Mouse (Mus musculus) ES-Bruce4 (cell line): ENCODE results near the gene Cmip. TPM values are rescaled to one million over a fixed set of nuclear protein-coding genes. Genes with fewer than 3 reads are reported as not detected.
A peak's percentile ranks its signal among the peaks of the same experiment; 100 is the strongest.

Source experiments
- H3K27ac ChIP-seq: 2 replicates; pipeline ENCODE4 v1.5.1; 2012; ENCODE audit warnings: low read length, inconsistent platforms; ENCODE audit not compliant: insufficient read depth
- H3K27me3 ChIP-seq: 2 replicates; pipeline ENCODE4 v1.6.1; 2012; ENCODE audit warnings: mild to moderate bottlenecking, low read length, inconsistent platforms; ENCODE audit not compliant: control insufficient read depth, poor library complexity, insufficient read depth, severe bottlenecking
- H3K36me3 ChIP-seq: 2 replicates; pipeline ENCODE4 v1.6.1; 2012; ENCODE audit warnings: inconsistent platforms, mild to moderate bottlenecking, low read length, moderate library complexity; ENCODE audit not compliant: control insufficient read depth, poor library complexity, insufficient read depth, severe bottlenecking
- H3K4me1 ChIP-seq: one replicate; pipeline ENCODE4 v1.8.1; 2011; ENCODE audit warnings: low read length; ENCODE audit not compliant: control insufficient read depth, insufficient read depth
- H3K4me3 ChIP-seq: 2 replicates; pipeline ENCODE4 v1.5.1; 2011; ENCODE audit warnings: low read depth, mild to moderate bottlenecking, low read length
- H3K9ac ChIP-seq: 2 replicates; pipeline ENCODE4 v1.6.1; 2012; ENCODE audit warnings: low read depth, mild to moderate bottlenecking, inconsistent platforms; ENCODE audit not compliant: poor library complexity, severe bottlenecking
- H3K9me3 ChIP-seq: replicated peaks from 2 replicates; pipeline ENCODE4 v1.6.1; 2012; ENCODE audit warnings: mild to moderate bottlenecking, low read length, inconsistent platforms; ENCODE audit not compliant: control insufficient read depth, poor library complexity, insufficient read depth, severe bottlenecking
- CTCF ChIP-seq: IDR thresholded peaks from one replicate; pipeline ENCODE4 v1.8.1; 2011; ENCODE audit warnings: low read depth, low read length
- EP300 ChIP-seq: IDR thresholded peaks from 2 replicates; pipeline ENCODE4 v1.6.1; 2011; ENCODE audit warnings: low read depth, low read length; ENCODE audit not compliant: insufficient read depth
- POLR2A ChIP-seq: IDR thresholded peaks from one replicate; pipeline ENCODE4 v1.8.1; 2011; ENCODE audit warnings: low read length; ENCODE audit not compliant: insufficient read depth
- polyA plus RNA-seq: library from polyadenylated mRNA; stranded (reverse); fragments of >200 nt; gene quantifications from 2 replicates; pipeline ENCODE4 v1.2.4, GENCODE M21; 2011; ENCODE audit warnings: low read depth; ENCODE audit not compliant: missing spikeins, insufficient read depth, insufficient read length

Cmip gene
- polyA plus RNA-seq, 1 experiment = 67.9 TPM

GRCm38 (mm10) chr8:117282141-117282950 is 25.5 kb downstream of the Cmip start:
- Histone ChIP-seq H3K4me1 (peaks cover 21% of the 10 kb centered on the region), H3K27me3 (no peaks in the 10 kb centered on the region)

GRCm38 (mm10) chr8:117284768-117285484 is 28.1 kb downstream of the Cmip start:
- peaks cover 23% of the 10 kb centered on the region for H3K4me1 ChIP-seq
- no peak overlapping the region for H3K27ac ChIP-seq
- H3K9ac ChIP-seq = no peak overlapping the region
- H3K9me3 ChIP-seq = no peaks in the 10 kb centered on the region
- H3K4me3 ChIP-seq = no peak overlapping the region
- H3K36me3 ChIP-seq = no peaks in the 10 kb centered on the region
- TF ChIP-seq EP300 (no peak), CTCF (no peak), POLR2A (no peak)
- no peaks in the 10 kb centered on the region for H3K27me3 ChIP-seq

More at GRCm38 (mm10) chr8:117282141-117282950, 25.5 kb downstream of the Cmip start:
- Histone ChIP-seq H3K4me3 (no peak overlapping the region), H3K9ac (no peak overlapping the region), H3K9me3 (no peaks in the 10 kb centered on the region), H3K36me3 (no peaks in the 10 kb centered on the region), H3K27ac (0 out of 2 replicates have a peak overlapping the region, but pooled peaks have one; percentile 28)
- TF ChIP-seq EP300 (no peak), POLR2A (no peak), CTCF (no peak)

GRCm38 (mm10) chr8:117287966-117288365 is 31.1 kb downstream of the Cmip start:
- TF ChIP-seq CTCF (no peak), POLR2A (no peak), EP300 (no peak)
- Histone ChIP-seq H3K9me3 (no peaks in the 10 kb centered on the region), H3K9ac (no peak overlapping the region), H3K4me1 (peaks cover 12% of the 10 kb centered on the region), H3K27ac (no peak overlapping the region), H3K36me3 (no peaks in the 10 kb centered on the region), H3K27me3 (no peaks in the 10 kb centered on the region), H3K4me3 (no peak overlapping the region)

- no peaks in the 10 kb centered on the region for H3K9me3 ChIP-seq
- H3K4me1 ChIP-seq = peaks cover 8% of the 10 kb centered on the region
- no peak overlapping the region for H3K27ac ChIP-seq
Observed at GRCm38 (mm10) chr8:117289016-117289415, 32.2 kb downstream of the Cmip start.

GRCm38 (mm10) chr8:117290506-117290905 is 33.6 kb downstream of the Cmip start:
- no peak overlapping the region for H3K9ac ChIP-seq
- H3K4me3 ChIP-seq = no peak overlapping the region
- no peaks in the 10 kb centered on the region for H3K36me3 ChIP-seq
- no peaks in the 10 kb centered on the region for H3K27me3 ChIP-seq
- H3K9me3 ChIP-seq = no peaks in the 10 kb centered on the region
- no peak overlapping the region for H3K27ac ChIP-seq
- TF ChIP-seq CTCF (no peak), POLR2A (no peak), EP300 (no peak)
- H3K4me1 ChIP-seq = peaks cover 10% of the 10 kb centered on the region

More at GRCm38 (mm10) chr8:117289016-117289415, 32.2 kb downstream of the Cmip start:
- TF ChIP-seq CTCF (no peak), EP300 (no peak), POLR2A (no peak)
- Histone ChIP-seq H3K9ac (no peak overlapping the region), H3K27me3 (no peaks in the 10 kb centered on the region), H3K4me3 (no peak overlapping the region), H3K36me3 (no peaks in the 10 kb centered on the region)
